Mouse (Mus musculus) C2C12 (cell line): Measurements from ENCODE around the gene Fam129b. TPM values are rescaled to one million over a fixed set of nuclear protein-coding genes. Genes with fewer than 3 reads are reported as not detected.

Experiments
- H3K27me3 ChIP-seq: one replicate; pipeline ENCODE4 v1.6.1; 2011; ENCODE audit not compliant: control insufficient read depth, insufficient read depth, insufficient read length
- H3K36me3 ChIP-seq: one replicate; pipeline ENCODE4 v1.6.1; 2011; ENCODE audit not compliant: control insufficient read depth, insufficient read depth
- H3K4me3 ChIP-seq: one replicate; pipeline ENCODE4 v1.5.1; 2011; ENCODE audit warnings: mild to moderate bottlenecking, control low read depth; ENCODE audit not compliant: poor library complexity, insufficient read depth, severe bottlenecking
- H3K79me2 ChIP-seq: one replicate; pipeline ENCODE4 v1.6.1; 2011; ENCODE audit not compliant: control insufficient read depth, insufficient read depth
- H3K79me3 ChIP-seq: one replicate; pipeline ENCODE4 v1.6.1; 2011; ENCODE audit warnings: low read depth, control low read depth
- H3ac ChIP-seq: one replicate; pipeline ENCODE3; 2011; ENCODE audit warnings: low read depth; ENCODE audit not compliant: control insufficient read depth, insufficient read length
- CEBPB ChIP-seq: IDR thresholded peaks from one replicate; pipeline ENCODE4 v1.6.1; 2011; ENCODE audit warnings: low read depth, mild to moderate bottlenecking, control low read depth, moderate library complexity
- CTCF ChIP-seq: IDR thresholded peaks from one replicate; pipeline ENCODE4 v1.5.1; 2011; ENCODE audit not compliant: control insufficient read depth, insufficient read depth, insufficient read length
- FOSL1 ChIP-seq: IDR thresholded peaks from one replicate; pipeline ENCODE4 v1.8.0; 2011; ENCODE audit warnings: mild to moderate bottlenecking, low read length; ENCODE audit not compliant: poor library complexity, insufficient read depth, severe bottlenecking
- MAX ChIP-seq: IDR thresholded peaks from one replicate; pipeline ENCODE4 v1.6.1; 2011; ENCODE audit warnings: mild to moderate bottlenecking, control low read depth
- MYOD1 ChIP-seq: IDR thresholded peaks from one replicate; pipeline ENCODE4 v1.6.1; 2011; ENCODE audit warnings: low read depth; ENCODE audit not compliant: control insufficient read depth, insufficient read length
- MYOG ChIP-seq: IDR thresholded peaks from one replicate; pipeline ENCODE4 v1.6.1; 2011; ENCODE audit not compliant: control insufficient read depth, insufficient read length; ENCODE audit errors: extremely low read depth
- USF1 ChIP-seq: IDR thresholded peaks from one replicate; pipeline ENCODE4 v1.6.1; 2011; ENCODE audit warnings: low read depth, mild to moderate bottlenecking, control low read depth, moderate library complexity
- polyA plus RNA-seq: library from polyadenylated mRNA; unstranded; fragments of >200 nt; fragmentation: generic; extraction: Trizol; gene quantifications from one replicate; pipeline ENCODE4 v1.2.1, GENCODE M21; 2012; ENCODE audit warnings: missing spikeins

Fam129b gene
- polyA plus RNA-seq, 1 experiment = 294 TPM

DNA sequence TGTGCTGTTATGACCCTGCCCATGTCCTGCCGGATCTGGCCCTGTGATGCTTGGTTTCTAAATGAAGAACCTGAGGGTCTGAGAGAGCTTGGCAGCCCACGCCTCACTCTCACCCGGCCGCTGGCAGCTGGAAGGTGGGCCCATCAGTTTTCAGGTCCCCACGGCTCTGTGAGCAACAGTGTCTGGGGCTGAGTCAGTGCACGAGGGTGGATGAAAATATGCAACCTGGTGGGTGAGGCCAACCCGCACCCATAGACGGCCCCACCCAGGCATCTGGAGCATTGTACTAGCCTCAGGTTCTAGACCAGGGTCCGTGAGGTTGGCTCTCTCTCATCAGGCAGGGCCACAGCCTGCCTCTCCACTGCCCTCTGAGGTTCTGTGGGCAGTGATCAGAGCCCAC is 26.2 kb downstream of the Fam129b start:
- H3K79me3 ChIP-seq = peaks cover 91% of the 10 kb centered on the region
- no peak overlapping the region for H3ac ChIP-seq
- TF ChIP-seq MAX (no peak), MYOD1 (no peak), USF1 (no peak), CTCF (no peak), MYOG (no peak), CEBPB (no peak), FOSL1 (no peak)
- no peaks in the 10 kb centered on the region for H3K27me3 ChIP-seq
- H3K4me3 ChIP-seq = no peak overlapping the region
- peaks cover 65% of the 10 kb centered on the region for H3K36me3 ChIP-seq
- H3K79me2 ChIP-seq = peaks cover 100% of the 10 kb centered on the region

DNA sequence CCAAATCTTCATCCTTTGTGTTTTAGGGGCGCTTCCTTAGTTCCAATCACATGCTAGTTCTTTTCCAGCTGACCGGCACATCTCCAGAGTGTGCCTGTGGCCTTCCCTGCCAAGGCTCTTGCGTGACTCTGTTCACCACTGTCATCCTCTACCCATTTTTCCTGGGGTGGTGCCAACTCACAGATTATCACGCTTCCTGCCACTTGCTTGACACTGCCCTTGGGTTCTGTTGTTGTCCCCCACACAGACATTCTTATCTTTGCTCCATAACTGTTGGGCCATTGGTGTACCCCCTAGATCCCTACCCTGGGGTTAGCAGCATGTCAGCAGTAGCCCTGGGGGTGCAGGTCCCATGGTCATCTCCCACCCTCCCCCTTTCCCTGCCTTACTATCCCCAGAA is 27.6 kb downstream of the Fam129b start:
- Histone ChIP-seq H3K27me3 (no peaks in the 10 kb centered on the region), H3K36me3 (peaks cover 68% of the 10 kb centered on the region), H3K79me3 (peaks cover 89% of the 10 kb centered on the region), H3K4me3 (no peak overlapping the region), H3ac (no peak overlapping the region), H3K79me2 (peaks cover 100% of the 10 kb centered on the region)
- no peak for TF ChIP-seq MYOD1
- TF ChIP-seq USF1 = no peak
- TF ChIP-seq MAX = no peak

DNA sequence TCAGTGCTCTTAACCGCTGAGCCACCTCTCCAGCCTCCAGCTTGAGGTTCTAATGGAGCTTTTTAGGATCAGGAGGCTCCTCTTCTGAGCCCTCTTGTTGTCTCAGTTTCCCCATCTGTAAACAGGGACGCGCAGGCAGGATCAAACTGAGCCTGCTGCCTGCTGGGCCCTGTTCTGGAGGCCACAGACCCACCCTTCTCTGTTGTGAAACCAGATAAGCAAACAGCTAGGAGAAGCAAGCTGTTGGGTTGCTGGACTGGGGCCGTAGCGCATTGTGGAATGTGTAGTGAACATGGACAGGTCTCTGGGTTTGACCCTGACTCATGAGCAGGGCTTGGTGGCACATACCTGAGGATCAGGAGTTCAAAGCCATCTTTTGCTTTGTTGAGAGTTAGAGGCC is 28.7 kb downstream of the Fam129b start:
- Histone ChIP-seq H3K79me2 (peaks cover 99% of the 10 kb centered on the region), H3K36me3 (peaks cover 78% of the 10 kb centered on the region), H3ac (no peak overlapping the region), H3K79me3 (peaks cover 85% of the 10 kb centered on the region), H3K27me3 (no peaks in the 10 kb centered on the region), H3K4me3 (no peak overlapping the region)
- TF ChIP-seq MYOG (no peak), CTCF (no peak), CEBPB (no peak), MAX (no peak), FOSL1 (no peak), MYOD1 (no peak), USF1 (no peak)

DNA sequence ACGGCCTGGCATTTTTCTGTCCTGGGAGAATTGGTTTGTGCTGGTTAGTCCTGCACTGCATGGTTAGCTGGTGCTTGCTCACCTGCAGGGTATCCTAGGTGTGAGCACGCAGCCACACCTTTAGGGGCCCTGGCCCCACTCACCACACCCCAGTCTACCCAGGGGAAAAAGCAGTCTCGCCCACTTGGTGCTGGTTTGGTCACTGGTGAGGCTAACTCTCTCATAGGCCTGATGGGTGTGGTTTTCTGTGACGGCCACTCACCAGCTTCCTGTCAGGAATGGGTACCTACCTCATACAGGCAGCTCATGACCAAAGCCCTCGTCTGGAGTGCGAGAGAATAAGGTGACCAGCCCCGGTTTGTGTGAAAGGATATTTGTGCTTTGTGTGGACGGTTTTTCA is 29.4 kb downstream of the Fam129b start:
- Histone ChIP-seq H3K36me3 (peaks cover 78% of the 10 kb centered on the region), H3ac (no peak overlapping the region), H3K79me2 (peaks cover 95% of the 10 kb centered on the region), H3K27me3 (no peaks in the 10 kb centered on the region), H3K4me3 (no peak overlapping the region), H3K79me3 (peaks cover 79% of the 10 kb centered on the region)
- TF ChIP-seq MYOD1 (no peak), MYOG (no peak), CEBPB (no peak), FOSL1 (no peak), CTCF (no peak), MAX (no peak), USF1 (no peak)

DNA sequence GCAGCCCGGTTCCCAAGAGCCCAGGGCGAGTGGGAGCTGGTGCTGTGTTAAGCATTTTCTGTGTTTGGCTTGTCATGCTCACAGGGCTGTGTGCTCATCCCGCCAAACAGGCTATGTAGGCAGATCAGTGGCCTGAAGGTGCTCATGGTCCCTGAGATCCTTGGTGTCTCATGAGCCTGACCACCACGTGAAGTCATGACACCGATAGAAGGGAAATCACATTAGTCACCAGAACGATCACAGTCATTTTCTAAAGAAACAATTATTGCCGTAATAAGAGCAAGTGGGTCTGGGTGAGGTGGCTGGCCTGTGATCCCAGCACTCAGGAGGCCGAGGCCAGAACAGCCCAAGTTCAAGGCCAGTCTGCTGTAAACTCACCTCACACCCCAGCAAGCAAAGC is 31.5 kb downstream of the Fam129b start:
- TF ChIP-seq MYOD1 = no peak
- no peak for TF ChIP-seq USF1
- TF ChIP-seq MAX = no peak
- no peak for TF ChIP-seq FOSL1
- no peak for TF ChIP-seq MYOG
- no peak for TF ChIP-seq CTCF
- TF ChIP-seq CEBPB = no peak
- peaks cover 58% of the 10 kb centered on the region for H3K79me3 ChIP-seq
- peaks cover 76% of the 10 kb centered on the region for H3K79me2 ChIP-seq
- H3K27me3 ChIP-seq = no peaks in the 10 kb centered on the region
- no peak overlapping the region for H3K4me3 ChIP-seq
- H3ac ChIP-seq = no peak overlapping the region
- peaks cover 84% of the 10 kb centered on the region for H3K36me3 ChIP-seq

DNA sequence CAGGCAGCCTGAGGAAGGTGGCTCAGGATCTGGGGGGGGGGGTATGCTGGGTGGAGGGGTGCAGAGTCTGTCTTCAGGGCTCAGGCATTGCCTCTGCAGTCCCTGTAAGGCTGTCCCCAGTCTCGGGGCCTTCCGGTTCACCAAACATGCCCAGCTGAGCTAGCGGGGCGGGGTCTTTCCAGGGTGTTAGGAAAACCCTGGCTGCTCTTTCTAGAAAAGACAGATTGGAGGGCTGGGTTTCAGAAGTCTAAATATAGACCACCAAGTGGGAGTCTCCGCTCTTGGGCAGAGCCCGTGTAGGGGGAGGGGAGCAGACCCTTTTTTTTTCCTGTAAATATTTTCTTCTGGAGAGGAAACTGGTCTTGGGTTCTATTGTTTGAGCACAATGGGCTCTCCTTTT is 32.4 kb downstream of the Fam129b start:
- TF ChIP-seq USF1 = no peak
- TF ChIP-seq FOSL1 = no peak
- TF ChIP-seq MYOG = no peak
- no peak for TF ChIP-seq MYOD1
- no peak for TF ChIP-seq CEBPB
- TF ChIP-seq CTCF = no peak
- no peak for TF ChIP-seq MAX
- Histone ChIP-seq H3K79me3 (peaks cover 57% of the 10 kb centered on the region), H3ac (no peak overlapping the region), H3K4me3 (no peak overlapping the region), H3K79me2 (peaks cover 76% of the 10 kb centered on the region), H3K36me3 (peaks cover 91% of the 10 kb centered on the region), H3K27me3 (no peaks in the 10 kb centered on the region)
